Mouse (Mus musculus) cerebellum, postnatal 36 days (tissue): ENCODE data around the gene Fgfr2.
A peak's percentile ranks its signal among the peaks of the same experiment; 100 is the strongest.
"Not testable (repeated sequence)": the region's sequence is repeated elsewhere in the genome, so short reads cannot be mapped to it uniquely, and the experiment has no call there.

Experiments
- DNase-seq, 2 experiments: peaks; one replicate each; pipeline ENCODE4 v3.0.0; 2021 to 2022; ENCODE audit warnings: mixed read lengths in 2 of 2

Gene Fgfr2

DNA sequence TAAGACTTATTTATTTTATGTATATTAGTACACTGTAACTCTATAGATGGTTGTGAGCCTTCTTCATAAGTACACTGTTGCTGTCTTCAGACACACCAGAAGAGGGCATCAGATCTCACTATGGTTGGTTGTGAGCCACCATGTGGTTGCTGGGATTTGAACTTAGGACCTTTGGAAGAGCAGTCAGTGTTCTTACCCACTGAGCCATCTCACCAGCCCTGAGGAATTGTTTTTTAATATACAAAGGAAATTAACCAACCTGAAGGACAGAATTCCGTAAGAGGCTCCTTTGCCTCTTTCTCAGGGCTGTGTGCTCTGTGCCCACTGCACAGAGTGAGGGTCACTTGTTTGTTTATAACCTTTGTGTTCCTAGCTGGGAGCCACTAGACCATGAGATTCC is 2455.1 kb downstream of the Fgfr2 start:
- DNase-seq, result not testable (repeated sequence)

DNA sequence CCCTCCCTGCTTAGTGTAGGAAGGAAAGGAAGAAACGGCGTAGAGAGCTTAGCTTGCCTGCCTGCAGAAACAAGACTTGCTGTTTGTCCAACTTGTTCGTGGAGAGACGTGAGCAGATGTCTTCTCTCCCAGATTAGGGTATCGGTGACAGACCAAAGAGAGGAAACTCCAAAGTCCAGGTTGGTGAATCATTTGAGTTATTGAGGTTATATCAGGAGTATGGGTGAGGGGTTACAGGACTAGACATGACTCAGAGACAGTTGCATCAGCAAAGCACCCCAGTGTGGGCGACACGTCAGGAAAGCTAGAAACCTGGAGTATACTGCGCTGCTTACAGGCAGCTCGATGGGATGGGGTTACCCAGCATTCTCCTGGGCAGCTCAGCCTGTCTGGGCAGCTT is 2457.8 kb downstream of the Fgfr2 start:
- no peak for DNase-seq

DNA sequence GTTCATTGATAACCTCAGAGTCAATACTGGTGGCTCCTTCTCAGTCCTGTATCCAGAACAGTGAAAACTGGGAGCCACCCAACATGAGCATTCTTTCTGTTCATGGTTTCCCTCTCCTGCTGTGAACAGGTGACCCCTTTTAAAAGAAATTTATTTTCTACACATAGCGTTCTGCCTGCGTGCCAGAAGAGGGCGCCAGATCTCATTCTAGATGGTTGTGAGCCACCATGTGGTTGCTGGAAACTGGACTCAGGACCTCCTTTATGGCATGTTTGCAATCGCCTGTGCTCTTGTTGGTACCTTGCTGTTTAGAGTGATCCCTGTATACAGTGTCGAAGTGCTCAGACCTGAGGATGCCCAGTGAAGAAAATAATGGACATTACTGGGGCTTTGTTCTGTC is 2458.5 kb downstream of the Fgfr2 start:
- DNase-seq, result no peak

DNA sequence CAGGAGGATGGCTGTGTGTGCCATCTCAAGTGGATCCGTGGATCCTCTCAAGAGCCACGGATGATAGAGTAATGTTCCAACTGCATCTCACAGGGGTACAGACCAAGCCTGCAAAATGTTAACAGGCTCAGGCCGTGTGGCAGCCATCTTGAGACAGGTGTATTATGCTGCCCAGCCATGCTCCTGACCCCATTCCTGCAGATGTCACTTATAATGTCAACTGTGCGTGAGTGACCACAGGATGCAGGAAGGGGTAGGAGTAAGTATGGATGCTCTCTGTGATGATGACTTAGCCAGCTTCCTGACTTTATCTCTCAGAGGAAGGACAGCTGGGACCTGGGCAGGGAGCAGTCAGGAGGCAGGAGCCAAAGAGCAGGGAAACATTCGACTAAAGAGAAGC is 2459.1 kb downstream of the Fgfr2 start:
- no peak for DNase-seq

DNA sequence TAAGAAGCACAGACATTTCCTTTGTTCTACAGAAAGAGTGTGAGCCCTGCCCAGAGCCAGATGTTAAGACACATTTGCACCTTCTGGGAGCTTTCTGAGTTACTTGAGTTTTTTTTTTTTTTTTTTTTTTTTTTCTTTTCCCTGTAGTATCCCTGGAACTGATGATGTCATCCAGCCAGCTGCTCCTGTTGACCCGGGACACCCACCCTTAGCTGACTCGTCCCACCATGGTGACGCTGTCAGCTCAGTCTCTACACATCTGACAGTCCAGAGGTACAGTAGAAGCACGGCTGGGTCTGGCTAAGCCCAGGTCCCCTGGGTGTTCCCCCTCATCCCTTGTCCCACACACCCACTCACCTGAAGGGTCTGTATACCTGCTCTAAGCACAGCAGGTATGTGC is 2460.3 kb downstream of the Fgfr2 start:
- DNase-seq, result no peak

DNA sequence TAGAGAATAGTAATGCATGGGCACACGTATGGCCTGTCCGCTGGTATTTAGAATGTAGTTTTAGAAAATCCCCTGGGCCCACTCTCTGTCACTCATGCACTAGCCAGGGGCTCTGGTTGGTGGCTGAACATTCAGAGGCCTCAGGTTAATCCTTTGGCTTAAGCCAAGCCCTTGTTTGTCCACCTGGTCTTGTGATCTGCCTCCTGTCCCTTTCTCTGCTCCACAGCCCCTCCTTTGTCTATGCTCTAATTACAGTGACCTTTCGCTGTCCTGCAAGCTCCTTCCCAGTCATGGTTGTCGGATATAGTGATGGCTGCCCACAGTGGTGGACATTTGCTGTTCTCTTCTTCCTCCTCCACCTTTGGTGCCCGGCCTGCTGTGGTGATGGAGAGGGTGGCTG is 2460.9 kb downstream of the Fgfr2 start:
- DNase-seq, result no peak

DNA sequence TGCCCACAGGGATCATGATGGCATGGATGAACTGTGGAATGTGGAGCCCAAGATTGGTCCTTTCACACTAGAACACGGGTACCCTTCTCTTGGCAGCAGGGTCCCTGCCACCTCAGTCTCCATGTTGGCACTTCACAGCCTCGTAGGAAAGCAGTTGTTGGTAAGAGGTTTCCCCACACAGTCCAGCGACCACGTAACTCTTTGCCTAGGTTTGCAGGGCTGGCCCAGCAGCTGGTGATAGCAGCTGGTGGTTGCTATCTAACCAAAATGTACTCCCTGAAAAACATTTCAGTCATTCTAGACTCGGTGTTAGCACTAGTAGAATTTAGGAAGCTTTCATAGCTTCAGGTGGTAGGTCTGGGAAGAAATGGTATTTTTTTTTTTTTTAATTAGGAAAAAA is 2464.0 kb downstream of the Fgfr2 start:
- no peak for DNase-seq

DNA sequence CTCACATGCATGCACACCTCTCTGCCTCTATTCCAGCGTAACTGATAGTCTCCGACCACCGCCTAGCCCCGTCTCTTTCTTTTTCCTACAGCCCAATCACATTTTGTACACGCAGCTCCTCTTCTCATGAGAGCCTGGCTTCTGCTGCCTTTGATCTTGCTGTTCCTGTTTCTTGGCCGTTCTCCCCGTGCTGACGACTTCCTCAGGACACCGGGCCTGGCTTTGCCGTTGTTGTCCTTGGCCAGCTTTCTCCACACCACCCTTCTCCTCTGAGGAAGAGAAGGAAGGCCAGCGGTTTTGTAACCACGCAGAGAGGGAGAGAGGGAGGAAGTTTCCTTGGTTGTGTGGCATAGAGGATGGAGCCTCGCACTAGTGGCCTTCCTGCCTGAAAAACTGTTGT is 2465.4 kb downstream of the Fgfr2 start:
- DNase-seq, result no peak

DNA sequence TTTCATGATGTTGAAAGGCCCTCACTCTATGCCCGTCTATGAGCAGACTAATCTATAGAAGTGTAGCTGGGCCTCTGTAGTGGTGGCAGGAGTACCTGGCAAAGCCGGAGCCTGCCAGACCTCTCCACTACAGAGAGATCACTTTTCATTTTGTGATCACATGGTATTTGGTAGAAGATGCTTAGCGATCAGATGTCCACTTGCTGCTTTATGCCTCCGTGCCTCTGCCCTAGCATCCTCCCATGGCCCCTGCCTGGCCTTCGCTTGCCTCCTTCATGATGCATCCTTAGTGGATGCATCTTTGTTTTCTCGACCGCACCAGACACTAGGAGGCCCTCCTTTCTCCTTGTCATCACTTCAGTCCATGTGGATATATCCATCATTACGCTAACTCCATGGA is 2466.2 kb downstream of the Fgfr2 start:
- DNase-seq, result no peak

DNA sequence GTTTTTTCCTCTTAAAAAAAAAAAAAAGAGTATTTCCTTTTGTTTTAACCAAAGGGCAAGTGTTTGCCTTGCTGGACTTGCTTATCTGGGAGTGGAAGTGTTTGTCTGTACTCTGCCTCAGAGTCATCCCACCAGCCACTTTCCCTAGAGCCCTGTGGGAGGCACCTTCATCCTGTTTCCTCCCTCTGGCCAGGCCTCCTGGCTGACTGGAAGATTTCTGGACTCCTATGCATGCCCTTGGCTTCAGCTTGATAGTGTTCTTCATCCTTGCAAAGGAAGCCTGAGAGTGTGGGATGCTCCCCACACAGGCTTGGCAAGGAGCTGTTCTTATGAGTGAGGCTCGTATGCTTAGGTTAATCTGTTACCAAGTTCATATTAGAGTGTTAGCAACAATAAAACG is 2468.6 kb downstream of the Fgfr2 start:
- no peak for DNase-seq

DNA sequence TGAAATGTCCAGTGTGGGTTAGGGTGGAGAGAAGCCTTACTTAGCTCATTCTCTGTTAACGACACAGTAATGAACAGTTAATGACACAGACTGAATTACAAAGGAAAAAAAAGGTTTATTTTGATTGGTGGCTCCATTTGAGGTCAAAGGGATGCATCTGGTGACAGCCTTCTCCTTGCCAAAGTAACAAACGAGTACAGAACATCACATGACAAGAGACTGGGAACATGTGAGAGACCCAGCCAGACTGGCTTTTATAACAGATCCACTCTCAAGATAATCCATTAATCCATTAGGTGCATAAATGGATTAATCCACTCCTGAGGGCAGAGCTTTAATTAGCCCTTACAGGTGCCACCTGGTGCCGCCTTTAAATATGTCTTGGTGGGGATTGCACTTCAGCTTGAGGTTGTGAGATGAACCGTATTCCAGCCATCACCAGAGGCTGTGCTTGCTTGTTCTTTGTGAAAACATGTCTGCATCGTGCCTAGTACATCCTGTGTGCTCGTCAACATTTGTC is 2470.1 kb downstream of the Fgfr2 start:
- DNase-seq, result no peak

DNA sequence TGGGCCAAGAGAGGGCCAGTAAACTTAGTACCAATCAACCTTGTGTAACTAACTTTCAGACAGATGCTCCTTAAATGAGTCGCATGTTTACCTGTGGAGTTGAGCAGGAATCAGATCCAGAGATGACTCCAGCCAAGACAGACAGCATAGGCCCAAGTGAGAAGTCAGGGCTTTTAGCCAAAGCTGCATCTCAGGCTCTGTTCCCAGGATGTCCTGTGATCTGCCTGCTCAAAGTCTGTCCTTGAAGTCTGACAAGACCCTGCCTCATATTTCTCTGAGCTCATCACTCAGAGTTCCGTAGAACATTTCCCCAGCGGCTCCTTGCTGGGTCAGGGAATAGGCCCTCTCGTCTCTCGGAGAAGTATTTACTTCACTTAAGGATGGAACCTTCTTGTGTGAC is 2472.5 kb downstream of the Fgfr2 start:
- DNase-seq, result no peak

DNA sequence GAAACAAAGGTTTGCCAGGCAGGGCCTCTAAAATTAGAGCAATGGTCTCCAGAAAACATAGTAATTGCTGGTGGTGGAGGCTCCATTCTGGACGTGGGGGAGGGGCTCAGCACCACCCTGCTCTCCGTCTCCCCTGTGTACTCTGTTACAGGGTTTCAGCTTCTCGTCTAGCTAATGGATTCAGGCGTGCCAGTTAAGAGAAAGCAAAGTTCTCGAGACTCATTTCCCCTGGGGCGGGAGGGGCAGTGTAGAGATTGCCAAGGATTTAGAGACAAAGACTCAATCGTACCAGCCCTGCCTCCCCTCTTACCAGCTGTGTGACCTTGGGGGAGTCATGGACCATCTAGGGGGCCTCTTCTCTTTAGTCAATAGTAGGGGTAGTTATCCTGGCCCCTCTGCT is 2473.9 kb downstream of the Fgfr2 start:
- DNase-seq, result no peak

DNA sequence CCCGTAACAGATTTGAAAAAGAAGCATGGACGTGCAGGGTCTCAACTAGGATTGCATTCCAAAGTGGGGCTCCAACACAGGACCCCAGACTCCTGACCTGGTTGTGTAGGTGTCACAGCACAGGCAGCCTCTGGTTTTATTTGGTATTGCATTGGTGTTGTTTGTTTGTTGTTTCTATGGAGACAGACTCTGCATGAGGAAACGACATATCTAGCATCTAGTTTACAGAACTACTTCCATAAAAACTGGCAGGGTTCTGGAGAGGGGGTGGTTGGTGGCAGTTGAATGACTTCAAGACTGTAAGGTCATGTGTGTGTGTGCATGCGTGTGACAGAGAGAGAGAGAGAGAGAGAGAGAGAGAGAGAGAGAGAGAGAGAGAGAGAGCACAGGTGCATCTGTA is 2475.1 kb downstream of the Fgfr2 start:
- no peak for DNase-seq

DNA sequence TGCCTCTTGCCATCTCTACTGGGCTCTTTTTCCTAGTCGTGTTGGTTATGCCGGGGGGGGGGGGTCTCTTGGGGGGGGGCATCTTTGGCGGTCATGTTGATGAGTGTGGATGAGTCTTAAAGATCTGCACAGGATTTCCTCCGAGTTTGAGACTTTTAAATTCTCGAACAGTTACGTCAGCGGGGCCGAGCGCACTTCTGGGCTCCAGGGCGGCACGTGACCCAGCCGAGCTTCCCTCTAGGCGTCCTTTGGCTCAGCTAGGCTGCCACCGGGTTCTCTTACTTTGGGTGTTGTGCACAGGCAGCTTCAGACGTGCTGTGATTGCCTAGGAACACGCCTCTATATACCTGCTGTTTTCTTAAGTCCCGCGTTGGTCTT is 2476.4 kb downstream of the Fgfr2 start:
- DNase-seq, result no peak

DNA sequence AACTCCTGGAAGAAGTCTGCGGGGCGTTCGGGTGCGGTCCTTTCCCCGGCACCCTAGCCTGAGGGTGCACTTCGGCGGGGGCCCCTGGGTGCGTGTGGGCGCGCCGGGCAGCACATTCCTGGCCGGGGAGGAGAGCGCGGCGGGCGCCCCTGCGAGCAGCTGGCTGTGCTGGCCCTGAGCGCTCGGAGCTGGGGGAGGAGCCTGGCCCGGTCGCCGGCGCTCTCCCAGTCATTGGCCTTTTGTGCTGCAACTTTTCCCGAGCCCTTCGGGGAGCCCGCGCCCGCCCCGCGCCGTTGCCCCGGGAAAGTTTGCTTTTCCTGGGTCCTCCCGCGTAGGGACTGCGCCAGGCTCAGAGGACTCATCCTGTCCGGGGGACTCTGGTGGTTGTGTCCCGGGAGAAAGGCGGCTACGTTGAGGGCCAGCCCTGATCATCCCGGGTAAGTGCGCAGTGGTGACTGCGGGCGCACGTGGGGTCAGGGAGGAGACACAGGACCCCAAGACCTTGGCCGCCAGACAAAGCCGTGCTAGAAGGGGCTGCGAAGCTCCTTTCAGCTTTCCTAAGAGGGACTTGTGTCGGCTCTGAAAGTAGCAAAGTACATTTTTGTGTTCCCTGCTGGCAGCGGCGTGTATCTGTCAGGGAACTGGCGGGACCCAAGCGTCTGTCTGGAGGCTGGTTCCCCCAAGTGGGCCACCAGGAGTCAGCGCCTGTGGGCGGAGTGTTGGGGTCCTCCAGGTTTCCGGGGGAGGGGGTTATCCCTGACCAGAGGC is 2477.0 kb downstream of the Fgfr2 start:
- peak in 1 of 2 experiments; percentile 17 for DNase-seq

DNA sequence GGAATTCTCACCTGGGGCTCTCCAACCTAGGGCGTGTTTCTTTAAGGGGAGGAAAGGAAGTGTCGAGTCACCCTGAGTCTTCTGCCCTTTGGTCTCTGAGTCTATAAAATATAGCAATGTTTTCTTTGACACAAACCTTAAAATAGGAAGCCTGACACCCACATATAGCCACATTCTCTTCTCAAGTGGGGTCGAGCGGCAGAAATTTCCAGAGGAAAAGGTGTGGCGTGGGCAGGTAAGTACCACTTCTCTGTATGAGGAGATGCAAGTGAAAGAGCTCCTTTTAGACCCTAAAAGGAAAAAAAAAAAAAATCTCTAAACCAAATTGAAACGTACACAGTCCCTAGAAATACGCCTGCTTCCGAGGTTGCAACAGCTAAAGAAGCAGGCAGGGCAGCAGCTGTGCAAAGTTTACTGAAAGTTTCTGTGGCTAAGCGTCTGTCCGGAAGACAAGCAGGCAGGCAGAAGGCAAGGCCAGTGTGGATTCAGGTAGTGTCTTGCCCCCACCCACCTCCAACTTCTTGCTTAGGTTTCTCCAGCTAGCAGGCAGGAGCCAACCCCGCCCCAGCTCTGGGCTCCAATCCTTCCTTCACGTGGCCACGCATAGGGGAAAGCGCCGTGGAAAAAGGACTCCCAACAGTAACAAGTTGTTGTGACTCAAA is 2477.7 kb downstream of the Fgfr2 start:
- DNase-seq, result no peak

DNA sequence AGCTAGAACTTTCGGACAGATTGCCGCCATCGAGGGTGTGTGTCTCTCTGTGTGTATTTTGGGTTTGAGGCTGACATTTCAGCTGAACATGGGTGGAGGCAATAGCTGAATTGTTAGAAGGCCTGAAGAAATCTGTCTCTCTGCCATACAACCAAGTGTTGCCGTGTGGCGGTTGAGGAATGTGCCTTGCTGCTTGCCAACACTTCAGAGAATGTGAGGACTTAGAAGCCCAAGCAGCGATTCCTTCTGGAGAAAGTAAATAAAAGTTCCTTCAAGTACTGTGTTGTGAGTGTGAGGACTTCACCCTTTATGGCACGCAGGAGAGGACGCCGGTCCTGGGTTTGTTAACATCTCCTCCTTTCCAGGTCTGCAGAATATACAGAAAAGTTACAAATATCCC is 2482.5 kb downstream of the Fgfr2 start:
- no peak for DNase-seq

DNA sequence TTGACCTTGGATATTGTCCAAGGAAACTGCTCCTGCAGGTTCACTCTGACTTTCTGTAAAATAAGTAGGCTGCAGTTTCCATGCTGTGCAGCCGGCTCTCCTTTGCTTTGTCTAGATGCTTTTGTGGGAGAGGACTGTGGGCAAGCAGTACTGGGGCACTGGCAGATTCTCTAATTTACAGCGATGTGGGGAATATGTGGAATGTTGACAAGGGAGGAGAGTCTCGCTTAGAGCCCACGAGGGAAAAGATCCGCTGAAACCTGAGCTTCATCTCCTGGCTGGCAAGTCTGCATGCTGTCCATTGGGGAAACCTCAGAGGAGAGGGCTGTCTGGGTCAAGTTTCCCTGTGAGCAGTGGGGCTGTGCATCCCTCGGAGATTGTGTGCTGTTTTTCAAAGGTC is 2485.3 kb downstream of the Fgfr2 start:
- DNase-seq, result no peak

DNA sequence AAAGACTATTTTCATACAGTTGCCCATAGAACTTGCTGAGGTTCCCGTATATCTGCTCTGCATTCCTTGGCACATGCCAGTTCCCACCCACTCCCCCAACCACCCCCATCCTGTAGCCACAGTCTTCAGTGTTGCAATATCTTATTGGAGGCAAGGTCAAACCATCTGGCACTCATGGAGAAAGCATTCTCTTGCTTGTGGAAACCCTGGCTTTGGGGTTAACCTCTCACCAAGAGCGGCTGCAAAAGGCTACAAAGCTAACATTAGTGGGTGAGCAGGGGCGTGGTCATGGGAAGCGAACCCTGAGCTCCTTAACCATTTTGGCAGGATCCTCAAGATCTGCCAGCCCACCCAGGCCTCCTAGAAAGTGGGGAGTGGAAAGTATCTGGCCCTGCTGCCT is 2486.2 kb downstream of the Fgfr2 start:
- DNase-seq, result no peak

DNA sequence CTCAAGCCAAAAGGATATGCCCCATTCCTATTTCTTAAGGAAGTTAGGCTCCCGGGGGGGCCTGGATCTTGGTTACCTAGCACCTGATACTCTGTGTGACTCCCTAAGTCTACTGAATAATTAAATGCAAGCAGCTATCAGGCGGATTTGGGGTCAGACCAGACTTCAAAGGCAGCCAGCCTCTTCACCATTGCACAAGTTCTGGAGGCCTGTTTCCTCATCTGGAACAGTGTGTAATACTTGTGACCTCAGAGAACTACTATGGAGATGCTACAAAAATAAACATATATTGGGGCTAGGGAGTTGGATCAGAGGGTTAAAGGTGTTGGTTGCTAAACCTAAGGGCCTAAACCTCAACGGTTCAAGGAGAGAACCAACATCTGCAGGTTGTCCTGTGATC is 2486.9 kb downstream of the Fgfr2 start:
- no peak for DNase-seq

DNA sequence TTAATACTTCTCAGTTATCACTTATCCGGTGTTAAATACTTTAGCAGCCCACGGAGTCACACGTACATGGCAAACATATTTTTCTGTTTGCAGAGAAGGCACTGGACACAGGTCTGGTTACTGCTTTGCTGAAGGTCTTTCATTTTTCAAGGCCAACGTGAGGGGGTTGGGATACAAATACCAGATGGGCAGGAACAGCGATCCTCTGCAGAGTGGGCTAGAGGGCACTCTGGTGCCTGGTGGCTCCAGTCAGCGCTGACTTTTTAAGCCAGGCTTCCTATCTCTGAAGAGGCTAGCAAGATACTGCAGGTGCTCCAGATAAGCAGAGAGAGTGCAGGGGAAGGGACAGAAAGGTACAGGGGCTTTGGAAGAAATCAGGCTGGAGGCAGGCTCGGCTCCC is 2487.9 kb downstream of the Fgfr2 start:
- no peak for DNase-seq

DNA sequence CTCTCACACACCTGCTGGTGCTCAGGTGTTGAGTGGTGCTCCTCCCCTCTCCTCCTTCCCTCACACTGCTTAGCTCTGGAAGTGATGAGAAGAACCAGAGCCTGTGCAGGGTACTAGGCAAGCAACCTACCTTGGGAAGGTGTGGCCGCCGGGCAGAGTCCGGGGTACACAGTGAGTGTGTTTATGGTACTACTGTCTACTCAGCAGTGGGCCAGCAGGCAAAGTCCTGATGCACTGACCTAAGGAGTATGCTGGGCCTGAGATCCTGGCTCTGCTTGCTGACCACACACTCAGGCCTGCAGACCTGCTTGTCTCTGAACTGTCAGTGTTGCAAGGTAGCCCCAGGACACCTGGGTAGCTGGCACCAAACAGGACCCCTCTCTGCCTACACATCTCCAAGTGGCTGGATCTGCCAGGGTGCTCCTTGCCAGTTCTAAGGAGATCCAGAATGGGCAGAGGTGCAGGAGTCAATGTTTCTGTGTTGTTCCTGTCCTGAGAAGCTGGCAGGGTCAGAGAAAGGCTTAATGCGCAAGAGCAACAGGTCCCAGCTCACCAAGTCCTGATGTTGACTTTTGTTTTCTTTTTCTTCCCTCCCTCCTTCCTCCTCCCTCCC is 2488.8 kb downstream of the Fgfr2 start:
- no peak for DNase-seq

DNA sequence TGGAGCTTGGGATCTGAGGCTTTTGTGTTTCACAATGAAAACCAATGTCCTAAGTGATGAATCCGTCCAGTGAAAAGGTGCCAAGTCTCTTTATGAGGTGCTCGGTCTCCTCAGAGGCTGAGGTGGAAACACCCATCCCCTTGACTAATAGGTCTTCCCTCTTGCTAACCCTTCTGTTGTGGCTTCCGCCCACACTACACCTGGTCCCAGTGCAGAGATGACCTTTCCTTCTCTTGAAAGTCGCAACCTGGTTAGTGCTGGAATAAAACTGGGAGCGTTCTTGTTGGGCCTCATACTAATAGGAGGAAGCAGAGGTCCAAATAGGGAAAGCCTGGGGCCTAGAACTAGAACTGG is 2490.8 kb downstream of the Fgfr2 start:
- DNase-seq, result no peak
